Mouse (Mus musculus) heart, postnatal 0 days (tissue): ENCODE results near the gene Arhgap23.

ENCODE experiments used
- CTCF ChIP-seq: IDR thresholded peaks from 2 replicates; pipeline ENCODE4 v1.5.1; 2016; ENCODE audit warnings: antibody characterized with exemption, control low read depth, low read depth
- EP300 ChIP-seq: IDR thresholded peaks from 2 replicates; pipeline ENCODE4 v1.6.1; 2016; ENCODE audit warnings: antibody characterized with exemption, low read depth

GRCm38 (mm10) chr11:97441036-97441657 is 25.8 kb downstream of the Arhgap23 start:
- TF ChIP-seq EP300 (no peak), CTCF (no peak)
